Comparison of ENCODE assay signal across 9 mouse cellular contexts in genomic region chr2:11320241-11320640, GRCm38 (mm10).
DNase-seq lines count a peak whose midpoint lies in the region; ATAC-seq and TF ChIP-seq lines count a peak whose summit lies in the region.
"Had no signal": no experiment of that assay in that cellular context is flagged by ENCODE, and none has a peak within 500 bp of the region (broad histone marks: within the 10 kb centered on the region; RNA-seq: fewer than 3 reads in every experiment).

No protein-coding gene starts in this region.

- peak; percentile 67 for TF ChIP-seq CTCF in heart, postnatal 0 days (IDR thresholded peaks at IDR 0.05; ENCODE audit: low read depth)
- peak; percentile 77 for TF ChIP-seq CTCF in lung, embryonic 14.5 days (IDR thresholded peaks at IDR 0.05; ENCODE audit: low read depth)

- no peak overlapping the region for H3K9ac ChIP-seq in heart, postnatal 0 days (replicated peaks; ENCODE audit: low read depth, low read length)
- H3K9ac ChIP-seq in embryonic facial prominence, embryonic 14.5 days (ENCODE audit: low read depth, low read length), result no peak overlapping the region
- H3K9ac ChIP-seq in lung, embryonic 14.5 days, result no peak overlapping the region
- H3K9ac ChIP-seq: limb, embryonic 13.5 days had no signal

- H3K4me2 ChIP-seq in heart, postnatal 0 days (ENCODE audit: low read depth, low read length), result no peak overlapping the region
- H3K4me2 ChIP-seq in embryonic facial prominence, embryonic 14.5 days (ENCODE audit: low read depth, low read length), result no peak overlapping the region
- no peak overlapping the region for H3K4me2 ChIP-seq in lung, embryonic 14.5 days
- H3K4me2 ChIP-seq: limb, embryonic 13.5 days had no signal

- no peak overlapping the region for H3K27ac ChIP-seq in heart, postnatal 0 days (ENCODE audit: low read depth)
- no peak overlapping the region for H3K27ac ChIP-seq in embryonic facial prominence, embryonic 14.5 days (replicated peaks; ENCODE audit: low read depth, low read length)
- no peak overlapping the region for H3K27ac ChIP-seq in lung, embryonic 14.5 days (ENCODE audit: low read depth)
- H3K27ac ChIP-seq: limb, embryonic 13.5 days had no signal

- no peaks in the 10 kb centered on the region for H3K27me3 ChIP-seq in heart, postnatal 0 days (ENCODE audit: control insufficient read depth, insufficient read depth, low read length)
- no peaks in the 10 kb centered on the region for H3K27me3 ChIP-seq in embryonic facial prominence, embryonic 14.5 days (replicated peaks; ENCODE audit: control insufficient read depth, insufficient read depth, low read length)
- no peaks in the 10 kb centered on the region for H3K27me3 ChIP-seq in lung, embryonic 14.5 days (ENCODE audit: insufficient read depth, low read length)
- H3K27me3 ChIP-seq: limb, embryonic 13.5 days had no signal

- no peaks in the 10 kb centered on the region for H3K36me3 ChIP-seq in heart, postnatal 0 days (replicated peaks; ENCODE audit: control insufficient read depth, insufficient read depth, low read length)
- H3K36me3 ChIP-seq in embryonic facial prominence, embryonic 14.5 days (ENCODE audit: control insufficient read depth, insufficient read depth, low read length), result no peaks in the 10 kb centered on the region
- H3K36me3 ChIP-seq in lung, embryonic 14.5 days (ENCODE audit: insufficient read depth), result no peaks in the 10 kb centered on the region
- H3K36me3 ChIP-seq: limb, embryonic 13.5 days had no signal

- H3K4me3 ChIP-seq in heart, postnatal 0 days (ENCODE audit: low read depth, low read length), result no peak overlapping the region
- no peak overlapping the region for H3K4me3 ChIP-seq in embryonic facial prominence, embryonic 14.5 days (ENCODE audit: low read depth, low read length)
- H3K4me3 ChIP-seq in lung, embryonic 14.5 days (ENCODE audit: low read depth, low read length), result no peak overlapping the region
- H3K4me3 ChIP-seq: limb, embryonic 13.5 days had no signal

- intact Hi-C loops in heart, postnatal 36 days (cut with DNase I), result no loop called here

- H3K4me1 ChIP-seq in heart, postnatal 0 days (ENCODE audit: control insufficient read depth, insufficient read depth), result no peaks in the 10 kb centered on the region
- no peaks in the 10 kb centered on the region for H3K4me1 ChIP-seq in embryonic facial prominence, embryonic 14.5 days (ENCODE audit: control insufficient read depth, insufficient read depth, low read length)
- H3K4me1 ChIP-seq in lung, embryonic 14.5 days (ENCODE audit: insufficient read depth), result no peaks in the 10 kb centered on the region
- H3K4me1 ChIP-seq: limb, embryonic 13.5 days had no signal

- no peak for ATAC-seq in heart, postnatal 0 days (ENCODE audit: insufficient read depth, low read depth)
- ATAC-seq in embryonic facial prominence, embryonic 14.5 days (ENCODE audit: low read depth), result no peak
- 0 out of 2 replicates have a peak, but pooled peaks have one; percentile 31 for ATAC-seq in lung, embryonic 14.5 days (ENCODE audit: insufficient read depth)

- peak; percentile 26 for DNase-seq in heart, postnatal 0 days (ENCODE audit: low spot score)
- no peak for DNase-seq in heart, adult 8-10 months (ENCODE audit: low spot score)
- peak; percentile 4 for DNase-seq in urinary bladder, postnatal 25 days (ENCODE audit: low spot score)
- DNase-seq in urinary bladder, postnatal 4 days (ENCODE audit: low spot score in 2 of 2), result no peak
- peak; percentile 85 for DNase-seq in embryonic facial prominence, embryonic 14.5 days (ENCODE audit: low spot score)
- peak; percentile 84 for DNase-seq in lung, embryonic 14.5 days
- DNase-seq in thymus, postnatal 10 days (ENCODE audit: low spot score in 2 of 2), result peak; percentile 25 to 75
- no peak for DNase-seq in heart, postnatal 36 days

- TF ChIP-seq EP300 in heart, postnatal 0 days (IDR thresholded peaks at IDR 0.05; ENCODE audit: low read depth), result no peak

- WGBS in heart, postnatal 0 days, result 32% methylated on average over 10 of the region's 10 CpGs
- WGBS in embryonic facial prominence, embryonic 14.5 days, result 39% methylated on average over 10 of the region's 10 CpGs
- WGBS in lung, embryonic 14.5 days, result 28% methylated on average over 10 of the region's 10 CpGs

- no peaks in the 10 kb centered on the region for H3K9me3 ChIP-seq in heart, postnatal 0 days (replicated peaks; ENCODE audit: control insufficient read depth, low read length)
- no peaks in the 10 kb centered on the region for H3K9me3 ChIP-seq in embryonic facial prominence, embryonic 14.5 days (ENCODE audit: control insufficient read depth, low read length)
- no peaks in the 10 kb centered on the region for H3K9me3 ChIP-seq in lung, embryonic 14.5 days (ENCODE audit: low read depth, low read length)
- H3K9me3 ChIP-seq: limb, embryonic 13.5 days had no signal

Comparison
In these comparisons a context has a peak if more than half of its experiments do, and no peak if none do; other contexts are left out.
1. DNase-seq: peak in heart, postnatal 0 days (single experiment), urinary bladder, postnatal 25 days (single experiment), embryonic facial prominence, embryonic 14.5 days (single experiment), lung, embryonic 14.5 days (single experiment) and thymus, postnatal 10 days (2 of 2); none in heart, adult 8-10 months (single experiment), urinary bladder, postnatal 4 days (0 of 2) and heart, postnatal 36 days (0 of 2).